Mouse (Mus musculus) fat pad, adult 2 months (tissue): ENCODE results near the gene Vmn2r96.
"Not testable (repeated sequence)": the region's sequence is repeated elsewhere in the genome, so short reads cannot be mapped to it uniquely, and the experiment has no call there.

Experiments
- DNase-seq: peaks from one replicate; pipeline ENCODE4 v3.0.0-alpha.2; 2011; ENCODE audit warnings: low read depth, low spot score; ENCODE audit errors: extremely low read depth

Vmn2r96 gene

DNA sequence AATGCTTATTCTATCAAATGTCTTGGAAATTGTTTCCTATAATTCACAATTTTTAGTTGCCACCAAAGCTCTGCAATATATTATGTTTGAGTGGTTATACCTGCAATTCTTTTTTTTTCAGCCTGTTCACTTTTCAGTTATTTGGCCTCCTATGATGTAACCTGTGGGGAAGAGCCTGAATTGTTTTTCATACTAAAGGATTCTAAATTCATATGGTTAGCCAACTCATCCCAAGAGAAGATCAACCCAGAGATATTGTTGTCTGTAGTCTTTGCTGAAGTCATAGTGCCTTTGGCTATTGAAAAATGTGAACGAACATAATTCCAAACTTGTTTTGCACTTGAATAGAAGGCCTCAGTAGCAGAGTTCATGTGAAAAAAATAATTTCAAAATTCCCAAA, at the start of gene Vmn2r96:
Vmn2r96 (plus strand) TSS at position 301 of the 400 bp plus-strand sequence.
- DNase-seq: not testable (repeated sequence)

DNA sequence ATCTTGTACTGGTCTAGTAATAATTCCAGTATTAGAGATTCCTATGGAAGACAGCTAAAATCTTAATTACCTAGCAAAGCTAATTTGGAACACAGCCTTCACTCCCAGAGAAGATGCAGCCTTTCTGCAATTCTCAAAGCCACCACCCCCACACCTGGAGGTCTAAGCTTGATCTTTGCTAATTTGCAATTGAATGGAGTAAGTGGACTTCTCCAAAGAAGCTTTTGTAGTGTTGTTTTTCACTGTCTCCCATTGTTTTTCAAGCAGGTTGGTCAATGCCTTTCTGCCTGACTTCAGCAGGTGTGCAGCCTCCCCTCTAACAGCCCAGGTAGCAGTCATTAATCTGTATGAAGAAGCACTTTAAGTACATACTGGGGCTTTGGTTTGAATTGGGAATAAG, 49.6 kb upstream of the Vmn2r96 start:
- no peak for DNase-seq

DNA sequence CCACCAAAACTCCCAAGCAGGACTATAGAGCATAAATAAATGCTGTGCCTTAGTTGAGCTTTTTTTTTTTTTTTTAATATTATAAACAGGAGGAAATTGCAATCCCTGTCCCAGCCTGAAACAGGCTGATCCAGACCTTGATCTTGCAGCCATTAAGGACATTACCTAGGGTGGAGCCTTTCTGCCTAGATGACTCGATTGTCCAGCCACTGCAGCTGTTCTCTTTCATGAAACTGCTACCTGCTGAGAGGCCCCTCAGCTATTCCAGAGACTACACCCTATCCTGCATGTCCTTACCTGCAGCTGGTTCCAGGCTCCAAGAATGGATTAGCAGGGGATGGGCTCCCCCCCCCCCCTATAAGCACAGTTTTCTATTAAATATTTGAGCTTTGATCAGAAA, 49.0 kb upstream of the Vmn2r96 start:
- DNase-seq: no peak

DNA sequence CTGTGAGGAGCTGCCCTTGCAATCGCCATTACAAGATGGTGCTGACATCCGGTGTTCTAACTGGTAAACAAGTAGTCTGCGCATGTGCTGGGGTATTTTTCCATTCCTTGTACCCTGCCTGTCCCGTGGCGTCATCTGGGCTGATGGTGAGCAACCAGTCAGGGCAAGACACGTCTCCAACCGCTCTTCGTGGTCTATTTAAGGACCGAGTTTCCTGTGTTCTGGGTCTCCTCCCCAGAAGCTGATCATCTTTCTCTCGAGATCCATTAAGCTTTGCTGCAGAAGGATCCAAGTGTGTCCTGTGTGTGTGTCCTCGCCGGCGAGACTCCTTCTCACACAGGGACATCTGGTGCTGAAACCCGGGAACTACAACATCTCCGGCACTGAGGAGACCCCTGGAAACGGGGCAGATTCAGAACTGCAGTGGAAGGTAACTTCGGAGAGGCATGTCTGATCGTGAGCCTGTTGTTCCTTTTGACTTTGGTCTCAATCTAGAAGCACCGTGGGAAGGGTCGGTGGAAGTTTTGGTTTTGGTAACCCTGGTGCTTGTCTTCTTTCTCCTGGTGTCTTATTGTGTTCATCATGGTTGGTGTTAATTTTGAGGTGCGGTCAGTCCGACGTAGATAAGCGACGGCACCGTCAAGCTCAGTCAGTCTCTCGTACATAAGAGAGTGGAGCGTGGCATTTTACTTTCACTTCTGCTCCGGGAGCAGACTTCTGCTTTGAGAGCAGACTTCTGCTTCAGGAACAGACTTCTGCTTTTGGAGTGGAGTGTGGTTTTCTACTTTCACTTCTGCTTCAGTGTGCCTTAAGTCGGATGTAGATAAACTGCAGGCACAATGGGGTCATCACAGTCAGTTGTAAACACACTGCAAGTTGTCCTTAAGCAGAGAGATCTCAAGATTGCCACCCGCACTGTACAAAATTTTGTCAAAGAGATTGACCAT, 14.5 kb upstream of the Vmn2r96 start:
- not testable (repeated sequence) for DNase-seq

DNA sequence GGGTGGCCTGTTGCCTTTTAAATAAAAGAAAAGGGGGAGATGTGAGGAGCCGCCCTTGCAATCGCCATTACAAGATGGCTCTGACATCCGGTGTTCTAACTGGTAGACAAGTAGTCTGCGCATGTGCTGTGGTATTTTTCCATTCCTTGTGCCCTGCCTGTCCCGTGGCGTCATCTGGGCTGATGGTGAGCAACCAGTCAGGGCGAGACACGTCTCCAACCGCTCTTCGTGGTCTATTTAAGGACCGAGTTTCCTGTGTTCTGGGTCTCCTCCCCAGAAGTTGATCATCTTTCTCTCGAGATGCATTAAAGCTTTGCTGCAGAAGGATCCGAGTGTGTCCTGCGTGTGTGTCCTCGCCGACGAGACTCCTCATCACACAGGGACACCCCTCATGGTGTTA, 6.8 kb upstream of the Vmn2r96 start:
- DNase-seq: not testable (repeated sequence)

DNA sequence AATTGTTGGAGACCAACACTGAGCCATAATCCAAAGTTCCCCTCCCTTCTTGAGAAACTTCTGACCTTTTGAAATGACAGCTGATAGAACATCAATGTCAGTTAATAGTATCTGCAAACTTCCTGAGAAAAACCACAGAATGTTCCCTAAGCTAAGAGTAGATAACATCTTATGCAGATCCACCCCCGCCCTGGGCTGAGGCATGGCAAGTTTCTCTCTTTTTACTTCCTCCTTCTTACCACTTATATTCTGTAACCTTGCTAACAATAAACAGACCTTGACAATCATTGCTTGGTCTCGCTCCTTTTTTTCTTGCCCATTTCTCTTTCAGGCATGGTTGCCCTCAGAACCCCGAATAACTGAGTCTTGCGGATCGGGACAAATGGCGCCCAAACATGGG, 42.2 kb downstream of the Vmn2r96 start:
- not testable (repeated sequence) for DNase-seq

DNA sequence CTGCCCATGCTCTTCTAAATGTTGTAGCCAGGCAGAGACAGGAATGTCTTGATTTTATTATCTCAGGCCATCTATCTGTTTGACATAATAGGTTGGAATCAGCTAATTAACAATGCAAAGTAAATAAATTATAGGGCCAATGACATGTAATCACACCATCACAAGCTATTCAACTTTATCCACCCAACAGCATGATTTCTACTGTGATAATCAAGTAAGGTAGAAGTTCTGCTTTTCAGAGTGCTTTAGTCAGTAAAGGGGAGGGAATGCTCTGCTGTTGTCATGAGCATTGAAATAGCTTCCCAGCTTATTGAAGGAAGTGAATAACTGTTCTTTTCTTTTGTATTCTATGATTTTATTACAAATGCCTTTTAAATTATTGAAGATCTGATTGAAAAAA, 53.6 kb downstream of the Vmn2r96 start:
- no peak for DNase-seq
